Mouse (Mus musculus) midbrain, embryonic 10.5 days (tissue): ENCODE measurements around the gene Mrps6. TPM values are rescaled to one million over a fixed set of nuclear protein-coding genes. Genes with fewer than 3 reads are reported as not detected.

Experiments
- DNase-seq: peaks from one replicate; pipeline ENCODE4 v3.0.0-alpha.2; 2017; ENCODE audit warnings: low spot score
- H3K27ac ChIP-seq: fragments of 300-500 bp; sonication (generic); replicated peaks from 2 replicates; pipeline ENCODE4 v1.5.1; 2016; ENCODE audit warnings: mild to moderate bottlenecking
- H3K27me3 ChIP-seq: fragments of 300-500 bp; sonication (generic); 2 replicates; pipeline ENCODE4 v1.6.1; 2016; ENCODE audit warnings: low read depth, mild to moderate bottlenecking; ENCODE audit not compliant: poor library complexity, severe bottlenecking
- H3K36me3 ChIP-seq: fragments of 300-500 bp; sonication (generic); 2 replicates; pipeline ENCODE4 v1.6.1; 2016; ENCODE audit warnings: mild to moderate bottlenecking, moderate library complexity
- H3K4me1 ChIP-seq: fragments of 300-500 bp; sonication (generic); 2 replicates; pipeline ENCODE4 v1.6.1; 2016
- H3K4me3 ChIP-seq: fragments of 300-500 bp; sonication (generic); 2 replicates; pipeline ENCODE4 v1.5.1; 2016; ENCODE audit warnings: mild to moderate bottlenecking, moderate library complexity
- H3K9me3 ChIP-seq: fragments of 300-500 bp; sonication (generic); replicated peaks from 2 replicates; pipeline ENCODE4 v1.6.1; 2016; ENCODE audit warnings: mild to moderate bottlenecking
- WGBS: fragments of 180-500 bp; shearing (Covaris S2); methylation state at CpG from one replicate; pipeline ENCODE4 v1.1.7; 2016; 5-methylcytosine and 5-hydroxymethylcytosine counted together
- polyA plus RNA-seq: library from polyadenylated mRNA; unstranded; fragments of >200 nt; fragmentation: Nextera tagmentation; extraction: Ambion mirVana; gene quantifications from 2 replicates; pipeline ENCODE4 v1.2.1, GENCODE M21; 2016

Gene Mrps6
- polyA plus RNA-seq, 1 experiment from 2014 or later = 133 TPM

GRCm38 (mm10) chr16:92039966-92040365 is 18.1 kb upstream of the Mrps6 start:
- Histone ChIP-seq H3K9me3 (no peaks in the 10 kb centered on the region), H3K36me3 (no peaks in the 10 kb centered on the region), H3K27ac (no peak overlapping the region), H3K4me3 (no peak overlapping the region), H3K27me3 (no peaks in the 10 kb centered on the region), H3K4me1 (peaks cover 6% of the 10 kb centered on the region)
- 98% methylated on average over 11 of the region's 11 CpGs for WGBS
- no peak for DNase-seq

- H3K27me3 ChIP-seq = no peaks in the 10 kb centered on the region
- peaks cover 9% of the 10 kb centered on the region for H3K4me1 ChIP-seq
- 86% methylated on average over 7 of the region's 7 CpGs for WGBS
- 0 out of 2 replicates have a peak overlapping the region, but pooled peaks have one; percentile 7 for H3K27ac ChIP-seq
- no peak for DNase-seq
- H3K36me3 ChIP-seq = peaks cover 9% of the 10 kb centered on the region
- H3K4me3 ChIP-seq = no peak overlapping the region
- peaks cover 15% of the 10 kb centered on the region for H3K9me3 ChIP-seq
Measured at GRCm38 (mm10) chr16:92051777-92052310, 6.2 kb upstream of the Mrps6 start.

GRCm38 (mm10) chr16:92052569-92052968 is 5.5 kb upstream of the Mrps6 start:
- WGBS = 75% methylated on average over 10 of the region's 10 CpGs
- no peak overlapping the region for H3K4me3 ChIP-seq

GRCm38 (mm10) chr16:92056711-92057110 is 1.4 kb upstream of the Mrps6 start:
- no peak overlapping the region for H3K4me3 ChIP-seq

More at GRCm38 (mm10) chr16:92052569-92052968, 5.5 kb upstream of the Mrps6 start:
- no peaks in the 10 kb centered on the region for H3K27me3 ChIP-seq
- peaks cover 15% of the 10 kb centered on the region for H3K9me3 ChIP-seq
- H3K27ac ChIP-seq = no peak overlapping the region
- no peak for DNase-seq
- H3K4me1 ChIP-seq = peaks cover 14% of the 10 kb centered on the region
- H3K36me3 ChIP-seq = peaks cover 9% of the 10 kb centered on the region

DNA sequence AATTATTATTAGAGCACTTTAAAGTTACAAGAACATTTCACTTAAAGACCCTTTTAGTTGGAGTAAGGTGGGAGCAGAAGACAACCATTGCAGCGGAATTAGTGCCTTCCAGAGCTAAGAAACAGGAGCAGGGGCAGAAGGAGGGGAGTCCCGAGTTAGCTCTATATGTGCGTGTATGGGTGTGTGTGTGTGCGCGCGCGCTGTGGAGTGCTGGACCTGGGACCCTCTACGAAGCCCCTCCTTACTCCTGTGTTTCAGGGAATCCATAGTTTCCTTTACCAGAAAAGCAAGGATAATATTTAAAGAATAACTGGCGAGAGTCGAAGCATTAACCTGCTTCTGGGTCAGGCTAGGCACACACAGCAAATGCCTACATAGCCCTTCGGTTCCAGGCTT is 616 bp upstream of the Mrps6 start:
- H3K4me1 ChIP-seq = peaks cover 36% of the 10 kb centered on the region
- WGBS = 8% methylated on average over 11 of the region's 11 CpGs
- H3K27ac ChIP-seq = peak overlapping the region; percentile 95
- H3K27me3 ChIP-seq = no peaks in the 10 kb centered on the region
- DNase-seq = no peak
- peaks cover 32% of the 10 kb centered on the region for H3K36me3 ChIP-seq
- H3K4me3 ChIP-seq = peak overlapping the region; percentile 96
- H3K9me3 ChIP-seq = peaks cover 15% of the 10 kb centered on the region

More at GRCm38 (mm10) chr16:92056711-92057110, 1.4 kb upstream of the Mrps6 start:
- Histone ChIP-seq H3K9me3 (peaks cover 15% of the 10 kb centered on the region), H3K27me3 (no peaks in the 10 kb centered on the region), H3K4me1 (peaks cover 36% of the 10 kb centered on the region), H3K27ac (no peak overlapping the region), H3K36me3 (peaks cover 24% of the 10 kb centered on the region)
- no peak for DNase-seq
- WGBS = 57% methylated on average over 2 of the region's 2 CpGs

- peaks cover 36% of the 10 kb centered on the region for H3K4me1 ChIP-seq
- 3% methylated on average over 37 of the region's 63 CpGs for WGBS
- peak overlapping the region; percentile 95 for H3K27ac ChIP-seq
- peak overlapping the region; percentile 96 for H3K4me3 ChIP-seq
- peaks cover 43% of the 10 kb centered on the region for H3K36me3 ChIP-seq
- H3K9me3 ChIP-seq = peaks cover 8% of the 10 kb centered on the region
- peak; percentile 42 for DNase-seq
- no peaks in the 10 kb centered on the region for H3K27me3 ChIP-seq
Measured at GRCm38 (mm10) chr16:92058644-92059620, 862 bp downstream of the Mrps6 start.

DNA sequence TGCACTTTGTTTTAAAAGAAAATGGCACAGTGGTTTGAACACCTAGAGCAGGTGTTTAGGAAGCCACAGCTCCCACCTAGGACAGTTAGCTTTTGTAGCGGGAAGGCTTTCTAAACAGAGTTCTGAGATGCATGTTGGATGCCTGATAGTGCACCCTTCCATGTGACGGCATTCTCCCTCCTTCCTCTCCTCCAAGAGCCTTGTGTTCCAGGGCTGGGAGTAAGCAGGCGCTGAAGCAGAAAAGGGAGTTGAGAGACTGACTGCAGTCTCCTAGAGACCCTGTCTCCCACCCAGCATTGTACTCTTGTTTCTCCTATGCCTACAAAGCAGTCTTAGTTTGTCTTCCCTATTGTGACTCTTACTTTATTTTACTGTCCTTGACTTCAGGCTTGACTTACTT is 2.1 kb downstream of the Mrps6 start:
- DNase-seq = no peak
- Histone ChIP-seq H3K27me3 (no peaks in the 10 kb centered on the region), H3K9me3 (no peaks in the 10 kb centered on the region), H3K4me3 (no peak overlapping the region), H3K36me3 (peaks cover 51% of the 10 kb centered on the region), H3K4me1 (peaks cover 36% of the 10 kb centered on the region), H3K27ac (no peak overlapping the region)
- WGBS = 75% methylated on average over 3 of the region's 3 CpGs

GRCm38 (mm10) chr16:92061586-92061985 is 3.5 kb downstream of the Mrps6 start:
- no peak for DNase-seq
- WGBS = 95% methylated on average over 7 of the region's 7 CpGs

GRCm38 (mm10) chr16:92062832-92063231 is 4.8 kb downstream of the Mrps6 start:
- WGBS = 97% methylated on average over 1 of the region's 1 CpGs
- Histone ChIP-seq H3K36me3 (peaks cover 76% of the 10 kb centered on the region), H3K27ac (no peak overlapping the region), H3K4me1 (peaks cover 29% of the 10 kb centered on the region), H3K4me3 (no peak overlapping the region), H3K27me3 (no peaks in the 10 kb centered on the region), H3K9me3 (no peaks in the 10 kb centered on the region)
- no peak for DNase-seq

More at GRCm38 (mm10) chr16:92061586-92061985, 3.5 kb downstream of the Mrps6 start:
- Histone ChIP-seq H3K27ac (no peak overlapping the region), H3K27me3 (no peaks in the 10 kb centered on the region), H3K4me1 (peaks cover 36% of the 10 kb centered on the region), H3K9me3 (no peaks in the 10 kb centered on the region), H3K36me3 (peaks cover 64% of the 10 kb centered on the region), H3K4me3 (no peak overlapping the region)

GRCm38 (mm10) chr16:92064801-92065200 is 6.7 kb downstream of the Mrps6 start:
- no peak overlapping the region for H3K27ac ChIP-seq
- DNase-seq = no peak
- 92% methylated on average over 2 of the region's 2 CpGs for WGBS

GRCm38 (mm10) chr16:92070338-92070737 is 12.3 kb downstream of the Mrps6 start:
- DNase-seq = no peak
- no peaks in the 10 kb centered on the region for H3K9me3 ChIP-seq
- no peaks in the 10 kb centered on the region for H3K4me1 ChIP-seq
- no peak overlapping the region for H3K4me3 ChIP-seq
- peaks cover 73% of the 10 kb centered on the region for H3K36me3 ChIP-seq
- 92% methylated on average over 8 of the region's 8 CpGs for WGBS
- H3K27me3 ChIP-seq = no peaks in the 10 kb centered on the region
- no peak overlapping the region for H3K27ac ChIP-seq

More at GRCm38 (mm10) chr16:92064801-92065200, 6.7 kb downstream of the Mrps6 start:
- Histone ChIP-seq H3K4me3 (no peak overlapping the region), H3K27me3 (no peaks in the 10 kb centered on the region), H3K4me1 (peaks cover 11% of the 10 kb centered on the region), H3K36me3 (peaks cover 96% of the 10 kb centered on the region), H3K9me3 (no peaks in the 10 kb centered on the region)

DNA sequence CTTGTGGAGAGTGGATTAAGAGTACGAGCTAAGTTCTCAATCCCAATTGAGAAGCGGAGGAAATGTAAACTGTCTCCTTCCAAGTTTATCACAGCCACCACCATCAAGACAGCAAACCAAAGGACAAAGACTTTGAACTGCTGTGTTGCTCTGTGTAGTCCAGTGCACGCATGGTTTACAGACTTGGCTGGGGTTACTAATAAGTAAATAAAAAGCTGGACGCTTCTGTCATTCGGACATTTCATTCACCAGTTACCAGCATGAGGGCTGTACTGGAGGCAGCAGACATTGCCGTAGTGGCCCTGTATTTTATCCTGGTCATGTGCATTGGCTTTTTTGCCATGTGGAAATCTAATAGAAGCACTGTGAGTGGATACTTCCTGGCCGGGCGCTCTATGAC is 18.7 kb downstream of the Mrps6 start:
- no peak overlapping the region for H3K4me3 ChIP-seq
- no peak overlapping the region for H3K27ac ChIP-seq
- DNase-seq = no peak
- H3K27me3 ChIP-seq = no peaks in the 10 kb centered on the region
- peaks cover 58% of the 10 kb centered on the region for H3K36me3 ChIP-seq
- H3K4me1 ChIP-seq = peaks cover 9% of the 10 kb centered on the region; the same call in 1 of the 2 replicates
- WGBS = 96% methylated on average over 8 of the region's 8 CpGs
- H3K9me3 ChIP-seq = no peaks in the 10 kb centered on the region
